Mouse (Mus musculus): Measurements from ENCODE around the gene Tbc1d14. TPM values are rescaled to one million over a fixed set of nuclear protein-coding genes. Genes with fewer than 3 reads are reported as not detected.

Tbc1d14 gene
- polyA plus RNA-seq, 1 experiment from 2014 or later = 63.8 TPM

- H3K4me1 ChIP-seq (ENCODE audit: control insufficient read depth, insufficient read depth, low read depth, low read length) = peaks cover 20% of the 10 kb centered on the region
- ATAC-seq = peak; percentile 97
- H3K36me3 ChIP-seq (ENCODE audit: control insufficient read depth, insufficient read depth, low read length) = no peaks in the 10 kb centered on the region
- H3K27me3 ChIP-seq (replicated peaks; ENCODE audit: control insufficient read depth, insufficient read depth, low read length) = no peaks in the 10 kb centered on the region
- H3K27ac ChIP-seq (ENCODE audit: low read depth, low read length) = peak overlapping the region; percentile 85
- peak overlapping the region; percentile 85 for H3K9ac ChIP-seq (ENCODE audit: low read depth, low read length)
- WGBS = under 1% methylated on average over 28 of the region's 28 CpGs
- peak overlapping the region; percentile 68 for H3K4me3 ChIP-seq (ENCODE audit: low read length)
- peak overlapping the region; percentile 77 for H3K4me2 ChIP-seq (ENCODE audit: low read length)
- no peaks in the 10 kb centered on the region for H3K9me3 ChIP-seq (ENCODE audit: control insufficient read depth, low read length)
These were observed 62.8 kb downstream of the Tbc1d14 start for GRCm38 (mm10) chr5:36530129-36530751.

- Histone ChIP-seq H3K4me1 (ENCODE audit: control insufficient read depth, insufficient read depth, low read depth, low read length) (peaks cover 20% of the 10 kb centered on the region), H3K9ac (ENCODE audit: low read depth, low read length) (peak overlapping the region; percentile 85), H3K27me3 (replicated peaks; ENCODE audit: control insufficient read depth, insufficient read depth, low read length) (no peaks in the 10 kb centered on the region), H3K4me2 (ENCODE audit: low read length) (peak overlapping the region; percentile 77), H3K27ac (ENCODE audit: low read depth, low read length) (peak overlapping the region; percentile 85), H3K36me3 (ENCODE audit: control insufficient read depth, insufficient read depth, low read length) (no peaks in the 10 kb centered on the region), H3K9me3 (ENCODE audit: control insufficient read depth, low read length) (no peaks in the 10 kb centered on the region), H3K4me3 (ENCODE audit: low read length) (peak overlapping the region; percentile 68)
- no peak for ATAC-seq
- 7% methylated on average over 5 of the region's 5 CpGs for WGBS
These were observed 63.4 kb downstream of the Tbc1d14 start for GRCm38 (mm10) chr5:36529698-36530097.

- Histone ChIP-seq H3K4me1 (ENCODE audit: control insufficient read depth, insufficient read depth, low read depth, low read length) (peaks cover 20% of the 10 kb centered on the region), H3K36me3 (ENCODE audit: control insufficient read depth, insufficient read depth, low read length) (no peaks in the 10 kb centered on the region), H3K4me3 (ENCODE audit: low read length) (no peak overlapping the region), H3K27me3 (replicated peaks; ENCODE audit: control insufficient read depth, insufficient read depth, low read length) (no peaks in the 10 kb centered on the region), H3K27ac (ENCODE audit: low read depth, low read length) (no peak overlapping the region), H3K9ac (ENCODE audit: low read depth, low read length) (no peak overlapping the region), H3K4me2 (ENCODE audit: low read length) (no peak overlapping the region), H3K9me3 (ENCODE audit: control insufficient read depth, low read length) (no peaks in the 10 kb centered on the region)
- ATAC-seq = no peak
- WGBS = 91% methylated on average over 2 of the region's 2 CpGs
These were observed 66.2 kb downstream of the Tbc1d14 start for GRCm38 (mm10) chr5:36526921-36527320.

- Histone ChIP-seq H3K9ac (ENCODE audit: low read depth, low read length) (no peak overlapping the region), H3K27ac (ENCODE audit: low read depth, low read length) (no peak overlapping the region), H3K4me1 (ENCODE audit: control insufficient read depth, insufficient read depth, low read depth, low read length) (peaks cover 20% of the 10 kb centered on the region), H3K4me3 (ENCODE audit: low read length) (no peak overlapping the region), H3K4me2 (ENCODE audit: low read length) (no peak overlapping the region), H3K9me3 (ENCODE audit: control insufficient read depth, low read length) (no peaks in the 10 kb centered on the region), H3K27me3 (replicated peaks; ENCODE audit: control insufficient read depth, insufficient read depth, low read length) (no peaks in the 10 kb centered on the region), H3K36me3 (ENCODE audit: control insufficient read depth, insufficient read depth, low read length) (peaks cover 3% of the 10 kb centered on the region; the same call in 1 of the 2 replicates)
- ATAC-seq = no peak
- 83% methylated on average over 5 of the region's 5 CpGs for WGBS
These were observed 66.8 kb downstream of the Tbc1d14 start for GRCm38 (mm10) chr5:36526274-36526673.

GRCm38 (mm10) chr5:36525216-36525615 lies 67.9 kb downstream of the Tbc1d14 start:
- H3K4me1 ChIP-seq (ENCODE audit: control insufficient read depth, insufficient read depth, low read depth, low read length) = peaks cover 20% of the 10 kb centered on the region
- no peak for ATAC-seq
- no peaks in the 10 kb centered on the region for H3K9me3 ChIP-seq (ENCODE audit: control insufficient read depth, low read length)
- no peak overlapping the region for H3K4me3 ChIP-seq (ENCODE audit: low read length)
- no peak overlapping the region for H3K27ac ChIP-seq (ENCODE audit: low read depth, low read length)
- peaks cover 5% of the 10 kb centered on the region; the same call in 1 of the 2 replicates for H3K36me3 ChIP-seq (ENCODE audit: control insufficient read depth, insufficient read depth, low read length)
- WGBS = 85% methylated on average over 2 of the region's 2 CpGs
- H3K4me2 ChIP-seq (ENCODE audit: low read length) = no peak overlapping the region
- H3K9ac ChIP-seq (ENCODE audit: low read depth, low read length) = no peak overlapping the region
- H3K27me3 ChIP-seq (replicated peaks; ENCODE audit: control insufficient read depth, insufficient read depth, low read length) = no peaks in the 10 kb centered on the region

- Histone ChIP-seq H3K27me3 (replicated peaks; ENCODE audit: control insufficient read depth, insufficient read depth, low read length) (no peaks in the 10 kb centered on the region), H3K9ac (ENCODE audit: low read depth, low read length) (no peak overlapping the region), H3K4me2 (ENCODE audit: low read length) (no peak overlapping the region), H3K27ac (ENCODE audit: low read depth, low read length) (no peak overlapping the region), H3K36me3 (ENCODE audit: control insufficient read depth, insufficient read depth, low read length) (peaks cover 13% of the 10 kb centered on the region), H3K4me1 (ENCODE audit: control insufficient read depth, insufficient read depth, low read depth, low read length) (peaks cover 7% of the 10 kb centered on the region), H3K4me3 (ENCODE audit: low read length) (no peak overlapping the region), H3K9me3 (ENCODE audit: control insufficient read depth, low read length) (no peaks in the 10 kb centered on the region)
- ATAC-seq = no peak
- 88% methylated on average over 5 of the region's 5 CpGs for WGBS
These were observed 69.8 kb downstream of the Tbc1d14 start for GRCm38 (mm10) chr5:36523219-36523703.

- Histone ChIP-seq H3K4me2 (ENCODE audit: low read length) (no peak overlapping the region), H3K9ac (ENCODE audit: low read depth, low read length) (no peak overlapping the region), H3K27me3 (replicated peaks; ENCODE audit: control insufficient read depth, insufficient read depth, low read length) (no peaks in the 10 kb centered on the region), H3K4me1 (ENCODE audit: control insufficient read depth, insufficient read depth, low read depth, low read length) (peaks cover 3% of the 10 kb centered on the region), H3K4me3 (ENCODE audit: low read length) (no peak overlapping the region), H3K27ac (ENCODE audit: low read depth, low read length) (no peak overlapping the region), H3K9me3 (ENCODE audit: control insufficient read depth, low read length) (no peaks in the 10 kb centered on the region), H3K36me3 (ENCODE audit: control insufficient read depth, insufficient read depth, low read length) (peaks cover 17% of the 10 kb centered on the region)
- no peak for ATAC-seq
- 70% methylated on average over 2 of the region's 2 CpGs for WGBS
These were observed 70.3 kb downstream of the Tbc1d14 start for GRCm38 (mm10) chr5:36522782-36523181.

GRCm38 (mm10) chr5:36519751-36520150 lies 73.3 kb downstream of the Tbc1d14 start:
- Histone ChIP-seq H3K4me2 (ENCODE audit: low read length) (no peak overlapping the region), H3K9me3 (ENCODE audit: control insufficient read depth, low read length) (no peaks in the 10 kb centered on the region), H3K27ac (ENCODE audit: low read depth, low read length) (no peak overlapping the region), H3K9ac (ENCODE audit: low read depth, low read length) (no peak overlapping the region), H3K4me1 (ENCODE audit: control insufficient read depth, insufficient read depth, low read depth, low read length) (no peaks in the 10 kb centered on the region), H3K27me3 (replicated peaks; ENCODE audit: control insufficient read depth, insufficient read depth, low read length) (no peaks in the 10 kb centered on the region), H3K36me3 (ENCODE audit: control insufficient read depth, insufficient read depth, low read length) (peaks cover 17% of the 10 kb centered on the region), H3K4me3 (ENCODE audit: low read length) (no peak overlapping the region)
- 68% methylated on average over 3 of the region's 3 CpGs for WGBS
- ATAC-seq = peak; percentile 37; the same call in 1 of the 2 replicates

- Histone ChIP-seq H3K27me3 (replicated peaks; ENCODE audit: control insufficient read depth, insufficient read depth, low read length) (no peaks in the 10 kb centered on the region), H3K9me3 (ENCODE audit: control insufficient read depth, low read length) (no peaks in the 10 kb centered on the region), H3K27ac (ENCODE audit: low read depth, low read length) (no peak overlapping the region), H3K4me1 (ENCODE audit: control insufficient read depth, insufficient read depth, low read depth, low read length) (no peaks in the 10 kb centered on the region), H3K4me3 (ENCODE audit: low read length) (no peak overlapping the region), H3K4me2 (ENCODE audit: low read length) (no peak overlapping the region), H3K36me3 (ENCODE audit: control insufficient read depth, insufficient read depth, low read length) (peaks cover 24% of the 10 kb centered on the region), H3K9ac (ENCODE audit: low read depth, low read length) (no peak overlapping the region)
- 77% methylated on average over 3 of the region's 3 CpGs for WGBS
- ATAC-seq = peak; percentile 61; the same call in 1 of the 2 replicates
These were observed 75.5 kb downstream of the Tbc1d14 start for GRCm38 (mm10) chr5:36517596-36517995.
